Mouse (Mus musculus) ES-E14 (cell line): ENCODE results near the gene Eef1akmt2. TPM values are rescaled to one million over a fixed set of nuclear protein-coding genes. Genes with fewer than 3 reads are reported as not detected.

Experiments used
- DNase-seq: peaks from one replicate; pipeline ENCODE4 v3.0.0-alpha.2; 2013; ENCODE audit warnings: low read depth, low spot score
- H3K27ac ChIP-seq: 2 replicates; pipeline ENCODE4 v1.5.1; 2012; ENCODE audit warnings: low read depth, mild to moderate bottlenecking, low read length, moderate library complexity, mixed read lengths; ENCODE audit not compliant: poor library complexity, insufficient read depth, severe bottlenecking
- H3K36me3 ChIP-seq: 2 replicates; pipeline ENCODE4 v1.6.1; 2012; ENCODE audit warnings: mild to moderate bottlenecking, low read length, moderate library complexity, mixed read lengths; ENCODE audit not compliant: control insufficient read depth, poor library complexity, insufficient read depth, severe bottlenecking
- H3K4me1 ChIP-seq, 2 experiments: fragments of 150-350 bp in 1 of 2; sonication (generic) in 1 of 2; 2 replicates each; pipeline ENCODE4 v1.6.1; 2012; ENCODE audit warnings: low read length in 2 of 2, mild to moderate bottlenecking in 1 of 2, mixed read lengths in 1 of 2; ENCODE audit not compliant: control insufficient read depth in 2 of 2, insufficient read depth in 2 of 2, poor library complexity in 1 of 2
- H3K4me3 ChIP-seq, 2 experiments: fragments of 150-350 bp in 1 of 2; sonication (generic) in 1 of 2; 2 replicates each; pipeline ENCODE4 v1.5.1; 2012; ENCODE audit warnings: low read length in 2 of 2, low read depth in 1 of 2, mild to moderate bottlenecking in 1 of 2, mixed read lengths in 1 of 2; ENCODE audit not compliant: insufficient read depth in 1 of 2, poor library complexity in 1 of 2, severe bottlenecking in 1 of 2
- H3K9ac ChIP-seq: 2 replicates; pipeline ENCODE4 v1.6.1; 2012; ENCODE audit warnings: low read depth, mild to moderate bottlenecking, low read length, mixed read lengths; ENCODE audit not compliant: poor library complexity, insufficient read depth, severe bottlenecking
- H3K9me3 ChIP-seq: fragments of 150-350 bp; sonication (generic); 2 replicates; pipeline ENCODE4 v1.6.1; 2012; ENCODE audit warnings: low read depth, mild to moderate bottlenecking, low read length; ENCODE audit not compliant: control insufficient read depth, insufficient read depth
- CHD2 ChIP-seq: IDR thresholded peaks from 2 replicates; pipeline ENCODE4 v1.6.1; 2014; ENCODE audit warnings: mild to moderate bottlenecking, low read depth, low read length, inconsistent platforms
- HCFC1 ChIP-seq: IDR thresholded peaks from 2 replicates; pipeline ENCODE4 v1.6.1; 2012; ENCODE audit warnings: low read length, inconsistent platforms, borderline replicate concordance; ENCODE audit not compliant: insufficient read depth
- MAFK ChIP-seq: IDR thresholded peaks from 2 replicates; pipeline ENCODE4 v1.6.1; 2014; ENCODE audit warnings: mild to moderate bottlenecking, low read depth, low read length, inconsistent platforms; ENCODE audit not compliant: insufficient read depth
- ZC3H11A ChIP-seq: IDR thresholded peaks from 2 replicates; pipeline ENCODE4 v1.6.1; 2012; ENCODE audit warnings: low read depth, mild to moderate bottlenecking, inconsistent platforms, low read length, borderline replicate concordance
- ZNF384 ChIP-seq: IDR thresholded peaks from 2 replicates; pipeline ENCODE4 v1.6.1; 2012; ENCODE audit warnings: low read depth, low read length, inconsistent platforms
- in situ Hi-C, 2 experiments: fragments of 600-800 bp; cut with MboI; formaldehyde crosslinking; loops; one replicate each; pipeline ENCODE4 v1.15.1; 2025; ENCODE audit warnings: low sequenced_read_pairs in 2 of 2, inconsistent platforms in 1 of 2; ENCODE audit not compliant: unreplicated experiment in 2 of 2
- total RNA-seq: library from RNA; depleted of rRNA; stranded (reverse); fragments of 300-350 nt; gene quantifications from 2 replicates; pipeline ENCODE4 v1.2.3, GENCODE M21; 2012

Gene Eef1akmt2
- total RNA-seq, 1 experiment, result 17.9 TPM

- in situ Hi-C loops, result no loop called here
- H3K9ac ChIP-seq, result no peak overlapping the region
- TF ChIP-seq ZC3H11A, result no peak
- TF ChIP-seq ZNF384, result no peak
- TF ChIP-seq HCFC1, result no peak
- no peak for TF ChIP-seq MAFK
- no peak for TF ChIP-seq CHD2
- H3K27ac ChIP-seq, result no peak overlapping the region
- no peak for DNase-seq
- H3K4me1 ChIP-seq, result peaks cover under 1 to 5% of the 10 kb centered on the region in 2 experiments; a peak in 3 of 4 replicates
- H3K4me3 ChIP-seq, result no peak overlapping the region
- no peaks in the 10 kb centered on the region for H3K9me3 ChIP-seq
- H3K36me3 ChIP-seq, result no peaks in the 10 kb centered on the region; the same call in 1 of the 2 replicates
Measured at GRCm38 (mm10) chr7:132815081-132815480, 37.4 kb downstream of the Eef1akmt2 start.

DNA sequence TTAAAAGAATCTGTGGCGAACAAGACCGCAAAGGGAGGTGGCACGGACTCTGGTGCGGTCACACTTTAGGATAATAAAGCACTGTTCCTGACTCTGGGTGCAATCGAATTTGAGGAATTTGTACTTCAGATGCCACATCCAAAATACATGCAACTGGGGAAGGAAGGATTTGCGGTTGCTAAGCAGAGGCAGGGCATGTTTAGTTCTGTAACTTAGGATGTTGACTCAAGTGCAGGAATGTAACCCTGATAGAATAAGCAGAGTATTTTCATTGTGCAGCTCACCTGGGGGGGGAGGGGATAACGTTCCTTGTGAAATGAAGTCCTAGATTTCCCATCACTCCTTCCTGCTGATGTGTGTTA is 38.4 kb downstream of the Eef1akmt2 start:
- no peak for TF ChIP-seq ZNF384
- TF ChIP-seq HCFC1, result no peak
- no peak for TF ChIP-seq ZC3H11A
- TF ChIP-seq CHD2, result no peak
- TF ChIP-seq MAFK, result no peak
- Histone ChIP-seq H3K9ac (peak overlapping the region; percentile 77; the same call in 1 of the 2 replicates), H3K36me3 (no peaks in the 10 kb centered on the region; the same call in 1 of the 2 replicates), H3K9me3 (no peaks in the 10 kb centered on the region), H3K4me3 (peak overlapping the region; percentile 75 to 85), H3K4me1 (peaks cover 7 to 9% of the 10 kb centered on the region in 2 experiments), H3K27ac (no peak overlapping the region)
- DNase-seq, result no peak
- in situ Hi-C loops, result no loop called here

DNA sequence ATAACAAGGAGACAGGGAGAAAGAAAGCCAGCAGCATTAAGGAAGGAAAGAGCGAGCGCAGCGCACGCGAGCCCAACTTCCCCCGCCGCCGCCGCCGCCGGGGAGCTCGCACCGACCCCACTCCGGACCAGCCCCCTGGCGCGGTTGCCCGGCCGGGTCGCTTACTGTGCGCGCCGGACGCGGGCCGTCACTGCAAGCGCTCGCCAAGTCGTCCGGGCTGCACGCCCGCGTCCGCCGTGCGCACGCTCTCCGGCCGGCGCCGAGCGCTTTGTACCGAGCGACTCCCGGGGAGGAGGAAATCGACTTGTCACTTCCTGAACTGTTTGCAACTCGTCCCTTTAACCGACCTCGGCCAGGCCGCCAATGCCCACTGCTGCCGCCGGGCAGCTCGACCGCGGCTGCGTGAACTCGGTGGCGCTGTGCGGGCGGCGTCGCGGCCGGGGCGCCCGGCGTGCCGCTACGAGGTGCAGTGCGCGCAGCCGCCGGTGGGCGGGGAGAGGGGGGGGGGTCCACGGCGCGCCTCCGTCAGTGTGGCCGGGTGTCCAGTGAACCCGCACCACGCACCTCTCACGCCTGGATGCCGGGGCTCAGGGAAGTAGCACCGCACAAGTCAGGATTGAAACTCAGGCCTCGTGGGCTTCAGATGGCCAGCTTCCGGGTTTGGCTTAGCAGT is 38.9 kb downstream of the Eef1akmt2 start, which contains the start of gene Fam53b:
Gene Fam53b (minus strand): TSS at position 471 of the 673 bp plus-strand sequence.
- Histone ChIP-seq H3K9me3 (no peaks in the 10 kb centered on the region), H3K4me1 (peaks cover 7 to 11% of the 10 kb centered on the region in 2 experiments), H3K4me3 (peak within 1 kb of the TSS; percentile 75 to 85), H3K27ac (no peak within 1 kb of the TSS), H3K36me3 (no peaks in the 10 kb centered on the region; the same call in 1 of the 2 replicates), H3K9ac (peak within 1 kb of the TSS; percentile 77)
- in situ Hi-C loops, result no loop called here
- DNase-seq, result no peak
- TF ChIP-seq HCFC1 (no peak), ZC3H11A (no peak), CHD2 (no peak), ZNF384 (no peak), MAFK (no peak)

GRCm38 (mm10) chr7:132812619-132813415 is 39.7 kb downstream of the Eef1akmt2 start:
- in situ Hi-C loops, result no loop called here
- H3K4me1 ChIP-seq, result peaks cover 7 to 14% of the 10 kb centered on the region in 2 experiments
- H3K4me3 ChIP-seq, result peak overlapping the region; percentile 75 to 85

More at GRCm38 (mm10) chr7:132812619-132813415, 39.7 kb downstream of the Eef1akmt2 start:
- H3K27ac ChIP-seq, result no peak overlapping the region
- TF ChIP-seq ZC3H11A (no peak), MAFK (no peak), ZNF384 (0 out of 2 replicates have a peak, but pooled peaks have one; percentile 20), HCFC1 (no peak), CHD2 (no peak)
- no peaks in the 10 kb centered on the region for H3K9me3 ChIP-seq
- no peaks in the 10 kb centered on the region; the same call in 1 of the 2 replicates for H3K36me3 ChIP-seq
- no peak for DNase-seq
- H3K9ac ChIP-seq, result peak overlapping the region; percentile 77
